Mouse (Mus musculus) layer of hippocampus, adult 9-11 months (tissue): ENCODE data around the gene Cdc26.

Experiments used
- DNase-seq: peaks from one replicate; pipeline ENCODE4 v3.0.0; 2022

Cdc26 gene

DNA sequence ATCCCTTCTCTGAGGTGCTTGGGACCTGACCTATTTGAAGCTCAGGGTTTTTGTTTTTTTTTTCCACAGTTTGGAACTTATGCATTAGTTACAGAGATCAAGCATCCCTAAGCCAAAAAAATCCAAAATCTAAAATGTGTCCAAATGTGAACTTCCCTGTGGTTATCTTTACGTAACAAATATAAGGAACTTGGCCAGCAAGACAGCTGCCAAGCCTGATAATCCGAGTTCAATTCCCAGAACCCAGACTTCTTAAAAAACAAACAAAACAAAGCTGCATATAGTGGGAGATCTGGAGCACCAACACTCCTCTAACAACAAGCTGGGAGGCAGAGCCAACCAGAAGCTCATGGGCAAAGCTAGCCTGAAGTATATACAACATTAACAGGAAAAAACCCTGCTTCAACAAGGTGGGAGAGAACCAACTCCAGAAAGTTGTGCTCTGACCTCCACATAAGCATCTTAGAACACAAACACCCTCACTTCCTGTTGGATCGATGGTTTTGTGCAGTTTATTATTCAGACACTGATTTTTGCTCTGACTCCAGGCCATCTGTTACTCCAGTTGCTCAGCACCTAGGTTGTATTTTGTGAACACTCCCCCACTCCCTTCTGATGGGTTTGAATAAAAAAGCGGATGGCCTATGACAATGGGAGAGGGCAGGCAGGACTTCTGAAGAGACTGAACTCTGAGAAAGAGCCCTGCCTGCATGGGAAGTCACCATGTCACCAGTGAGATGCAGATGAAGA lies 10.7 kb downstream of the Cdc26 start:
- DNase-seq: peak; percentile 48

DNA sequence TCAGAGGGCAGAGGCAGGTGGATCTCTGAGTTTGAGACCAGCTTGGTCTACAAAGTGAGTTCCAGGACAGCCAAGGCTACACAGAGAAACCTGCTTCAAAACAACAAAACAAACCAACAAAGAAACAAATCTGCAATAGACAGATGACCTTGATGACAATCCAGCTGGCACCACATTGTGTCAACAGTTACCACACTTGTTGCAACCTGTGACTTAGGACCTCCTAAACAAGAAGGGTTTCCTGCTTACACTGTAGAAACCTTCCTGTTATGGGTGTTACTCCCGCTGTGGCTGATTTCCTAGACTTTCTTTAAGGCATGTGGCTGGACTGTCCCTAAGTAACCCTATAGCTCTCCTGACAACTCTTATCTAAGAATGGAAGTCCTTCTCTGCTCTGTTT lies 12.6 kb downstream of the Cdc26 start:
- no peak for DNase-seq

DNA sequence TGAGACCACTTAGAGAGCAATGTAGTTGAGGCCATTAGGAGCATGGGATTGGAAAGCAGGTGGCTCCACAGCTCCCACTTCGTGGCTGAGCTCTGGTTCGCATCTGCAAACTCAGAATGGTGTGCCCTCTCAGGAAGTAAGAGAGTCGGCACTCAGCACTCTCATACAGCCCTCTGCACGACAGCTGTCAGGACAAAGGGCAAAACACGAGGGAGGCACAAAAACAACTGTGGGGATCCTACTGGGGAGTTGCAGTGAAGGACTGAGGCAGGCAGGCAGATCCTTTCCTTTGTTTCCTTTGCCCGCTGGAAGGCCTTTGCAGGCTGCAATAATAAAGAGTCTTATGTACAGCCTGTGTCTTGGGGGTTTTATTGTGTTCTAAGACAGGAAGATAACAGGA lies 15.0 kb downstream of the Cdc26 start:
- no peak for DNase-seq

DNA sequence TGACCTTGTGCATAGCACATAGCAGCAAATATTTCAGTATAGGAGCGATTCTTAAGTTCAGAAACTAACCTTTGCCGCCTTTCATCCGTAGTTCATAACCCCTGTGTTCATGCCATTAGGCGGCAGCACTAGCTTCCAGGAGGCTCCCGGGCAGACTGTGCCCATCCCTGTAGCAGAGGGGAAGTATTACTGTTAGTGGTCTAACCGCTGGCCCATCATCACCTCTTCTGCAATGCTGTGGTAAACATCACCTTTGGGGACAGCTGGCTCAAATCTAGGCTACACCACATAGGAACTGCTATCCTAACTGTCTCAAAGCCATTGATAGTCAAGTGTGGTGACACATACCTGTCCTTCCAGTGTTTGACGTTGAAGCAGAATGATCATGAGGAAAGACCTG lies 16.6 kb downstream of the Cdc26 start:
- DNase-seq: no peak

DNA sequence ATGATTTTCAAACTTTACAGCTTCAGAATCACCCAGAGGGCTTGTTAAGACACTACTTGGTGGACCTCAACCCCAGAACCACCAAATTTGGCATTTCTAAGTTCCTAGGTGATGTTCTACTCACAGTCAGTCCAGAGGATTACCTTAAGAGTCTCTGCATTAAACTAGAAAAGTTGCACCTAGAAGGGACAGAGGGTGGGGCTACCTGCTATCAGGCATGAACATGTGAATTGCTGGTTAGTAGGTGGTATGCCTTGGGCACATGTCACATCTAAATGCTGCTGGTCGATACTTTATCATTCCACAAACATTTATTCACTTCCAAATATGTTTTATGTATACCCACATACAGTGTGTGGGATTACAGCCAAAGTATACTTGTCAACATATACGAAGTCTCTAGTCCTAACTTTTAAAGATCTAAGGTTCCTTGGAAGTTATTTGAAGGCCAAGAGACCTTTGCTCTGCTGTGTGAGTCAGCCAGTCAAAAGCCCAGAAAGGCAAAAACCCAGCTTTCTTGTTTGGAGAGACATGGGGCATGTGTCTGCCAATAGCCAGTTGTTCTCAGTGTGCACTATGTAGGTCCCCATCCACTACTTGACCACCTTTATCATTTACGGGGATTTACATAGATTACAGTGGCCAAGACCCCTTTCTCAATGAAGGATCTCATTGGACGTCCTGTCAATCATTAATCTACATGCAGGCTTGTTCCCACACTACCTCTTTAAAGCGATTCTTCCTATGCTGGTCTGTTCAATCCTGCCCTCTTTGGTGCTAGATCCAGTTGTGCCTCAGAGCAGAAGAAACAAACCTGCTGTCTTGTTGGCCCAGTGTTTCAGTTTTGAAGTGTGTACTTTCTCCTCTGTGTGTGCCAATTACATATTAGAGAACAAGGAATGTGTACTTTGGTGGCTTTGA lies 18.6 kb downstream of the Cdc26 start:
- no peak for DNase-seq

DNA sequence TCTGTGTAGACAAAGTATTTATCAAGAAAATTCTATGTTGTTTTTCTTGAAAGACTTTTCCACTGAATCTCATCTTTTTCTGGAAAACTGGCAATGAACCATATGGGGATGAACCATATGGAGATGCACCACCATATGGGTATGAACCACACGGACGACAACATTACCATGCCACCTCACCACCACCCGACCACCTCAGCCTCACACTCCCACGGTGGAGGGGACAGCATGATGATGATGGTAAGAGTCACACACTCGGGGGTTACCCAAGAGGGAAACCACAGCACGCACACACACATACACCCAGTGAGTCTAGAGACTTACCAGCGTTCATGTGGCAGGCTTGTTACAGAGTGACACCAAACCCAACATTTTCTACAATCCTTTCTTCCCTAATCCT lies 23.0 kb downstream of the Cdc26 start:
- no peak for DNase-seq

DNA sequence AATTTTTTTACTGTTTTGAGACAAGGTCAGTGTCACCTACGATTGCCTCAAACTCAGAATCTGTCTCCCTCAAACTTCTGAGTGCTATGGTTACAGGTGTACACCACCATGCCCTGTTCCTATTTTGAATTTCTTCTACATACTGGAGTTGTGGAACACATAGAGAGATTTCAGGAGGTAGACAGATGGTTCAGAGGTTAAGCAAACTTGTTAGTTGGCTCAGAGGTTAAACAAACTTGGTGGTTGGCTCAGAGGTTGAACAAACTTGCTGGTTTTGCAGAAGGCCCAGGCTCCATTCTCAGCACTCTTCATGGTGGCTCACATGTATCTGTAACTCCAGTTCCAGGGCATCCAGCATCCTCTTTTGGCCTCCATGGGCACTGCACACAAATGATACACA lies 24.3 kb downstream of the Cdc26 start:
- DNase-seq: no peak

DNA sequence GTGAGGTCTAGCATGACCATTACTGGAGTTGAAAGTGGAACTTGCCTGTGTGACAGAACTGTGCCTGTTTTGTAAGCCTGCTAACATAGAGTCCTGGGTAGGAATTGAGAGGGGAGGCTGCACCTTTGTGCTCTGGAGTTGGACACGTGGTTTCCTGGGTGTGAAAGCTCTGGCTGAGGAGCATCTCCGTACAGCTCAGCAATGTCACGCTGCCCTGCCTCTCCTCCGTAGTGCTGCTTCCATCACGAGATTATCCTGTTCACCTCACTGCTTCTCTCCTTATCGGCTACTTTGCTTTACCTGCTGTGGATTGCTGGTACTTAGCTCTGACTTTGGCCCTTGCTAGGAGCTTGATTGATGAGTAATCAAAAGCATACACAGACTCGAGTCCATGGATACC lies 24.7 kb downstream of the Cdc26 start:
- DNase-seq: no peak

DNA sequence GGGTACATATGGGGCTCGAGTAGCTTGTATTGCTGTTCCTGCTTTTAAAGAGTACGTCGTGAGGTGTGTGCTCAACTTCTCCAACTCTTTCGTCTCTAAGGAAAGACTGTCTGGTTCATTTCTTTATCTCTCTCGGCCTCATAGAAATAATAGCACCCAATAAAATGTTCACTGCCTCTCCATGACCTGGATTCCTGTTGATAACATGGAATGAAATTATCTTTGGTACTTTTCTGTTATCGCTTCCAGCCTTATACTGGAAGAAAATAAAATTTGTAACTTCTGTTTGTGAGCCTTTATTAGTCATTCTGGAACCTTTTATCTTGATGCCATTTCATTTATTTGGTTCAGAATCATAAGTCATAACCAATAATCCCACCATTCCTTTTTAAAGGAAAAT lies 25.2 kb downstream of the Cdc26 start:
- DNase-seq: no peak

DNA sequence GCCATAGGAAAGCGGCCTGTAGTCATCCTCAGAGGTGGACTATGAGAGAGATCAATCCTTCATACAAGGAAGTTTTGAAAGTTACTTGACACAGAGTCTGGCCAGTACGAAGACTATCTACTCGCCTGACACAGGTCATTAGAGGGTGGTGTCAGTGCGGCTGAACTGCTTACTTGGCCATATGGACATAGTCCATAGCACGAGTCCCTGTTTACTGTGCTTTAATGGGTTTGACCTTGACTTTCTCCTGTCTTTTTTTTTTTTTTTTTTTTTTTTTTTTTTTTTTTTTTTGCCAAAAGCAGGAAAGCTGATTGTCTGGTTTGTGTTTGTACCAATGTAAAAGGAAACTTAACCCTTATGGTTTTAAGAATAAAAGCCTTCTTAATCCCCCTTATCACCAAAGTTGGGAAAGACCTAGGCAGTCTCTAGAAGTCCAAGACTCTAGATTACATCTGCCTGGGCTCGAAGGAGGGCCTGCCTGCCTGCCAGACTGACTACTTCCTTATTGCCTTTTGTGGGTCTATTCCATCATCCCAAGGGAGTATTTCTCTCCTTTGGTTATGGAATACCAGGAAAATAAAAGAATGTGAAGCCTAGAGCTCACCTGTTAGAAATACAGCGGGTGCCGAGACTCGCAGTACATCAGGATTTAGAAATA lies 28.6 kb downstream of the Cdc26 start:
- no peak for DNase-seq

DNA sequence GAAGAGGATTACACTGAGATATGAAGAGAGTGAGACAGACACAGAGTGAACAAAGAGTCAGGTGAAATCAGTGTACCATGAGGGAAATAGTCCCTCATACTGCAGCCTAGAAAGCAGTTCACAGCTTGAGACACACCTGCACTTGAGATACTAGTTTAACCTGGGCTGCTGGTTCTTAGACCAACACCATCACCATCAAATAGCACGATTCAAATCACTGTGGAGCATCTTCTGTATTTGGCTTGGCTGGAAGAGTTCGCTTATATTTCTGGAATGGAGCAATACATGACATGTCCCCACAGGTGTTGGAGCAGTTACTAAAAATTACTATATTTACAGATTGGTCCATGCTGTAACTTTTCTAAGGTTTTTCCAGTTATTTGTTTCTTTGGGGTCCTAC lies 32.3 kb downstream of the Cdc26 start:
- DNase-seq: no peak

DNA sequence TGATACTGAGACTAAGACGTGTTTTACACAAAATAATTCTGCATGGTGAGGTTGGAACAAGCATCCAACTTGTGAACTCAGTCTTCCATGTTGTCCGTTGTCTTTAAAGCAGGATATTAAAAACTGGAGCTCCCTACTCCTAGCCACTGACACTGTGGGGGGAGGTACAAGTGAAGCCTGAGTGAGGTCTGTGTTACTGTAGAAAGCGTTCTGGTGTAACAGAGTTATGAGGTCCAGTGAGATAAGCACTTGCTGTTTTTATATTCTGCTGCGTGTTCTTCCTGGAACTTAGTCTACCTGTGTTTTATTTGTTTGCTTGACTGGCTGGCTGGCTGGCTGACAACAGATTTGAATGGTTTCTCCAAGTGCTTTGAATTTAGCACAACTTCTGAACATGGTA lies 34.1 kb downstream of the Cdc26 start:
- no peak for DNase-seq

DNA sequence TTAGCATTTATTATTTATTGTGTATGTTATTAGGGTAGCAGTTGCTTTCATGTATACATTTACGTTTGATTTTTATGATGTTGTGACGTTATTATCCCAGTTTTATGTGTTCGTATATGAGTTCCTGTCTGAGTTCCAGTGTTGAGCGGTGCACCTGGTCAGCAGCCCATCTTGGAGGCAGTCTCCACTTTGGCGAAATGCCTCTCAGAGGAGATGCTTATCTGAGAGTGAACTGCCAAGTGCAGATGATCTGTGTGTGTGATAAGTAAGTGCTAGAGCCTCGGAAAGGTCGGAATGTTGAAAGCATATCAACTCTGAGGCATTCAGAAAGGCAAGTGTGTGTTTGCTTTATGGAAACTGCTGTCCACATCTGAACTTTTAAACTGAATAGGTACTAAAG lies 34.8 kb downstream of the Cdc26 start:
- no peak for DNase-seq

DNA sequence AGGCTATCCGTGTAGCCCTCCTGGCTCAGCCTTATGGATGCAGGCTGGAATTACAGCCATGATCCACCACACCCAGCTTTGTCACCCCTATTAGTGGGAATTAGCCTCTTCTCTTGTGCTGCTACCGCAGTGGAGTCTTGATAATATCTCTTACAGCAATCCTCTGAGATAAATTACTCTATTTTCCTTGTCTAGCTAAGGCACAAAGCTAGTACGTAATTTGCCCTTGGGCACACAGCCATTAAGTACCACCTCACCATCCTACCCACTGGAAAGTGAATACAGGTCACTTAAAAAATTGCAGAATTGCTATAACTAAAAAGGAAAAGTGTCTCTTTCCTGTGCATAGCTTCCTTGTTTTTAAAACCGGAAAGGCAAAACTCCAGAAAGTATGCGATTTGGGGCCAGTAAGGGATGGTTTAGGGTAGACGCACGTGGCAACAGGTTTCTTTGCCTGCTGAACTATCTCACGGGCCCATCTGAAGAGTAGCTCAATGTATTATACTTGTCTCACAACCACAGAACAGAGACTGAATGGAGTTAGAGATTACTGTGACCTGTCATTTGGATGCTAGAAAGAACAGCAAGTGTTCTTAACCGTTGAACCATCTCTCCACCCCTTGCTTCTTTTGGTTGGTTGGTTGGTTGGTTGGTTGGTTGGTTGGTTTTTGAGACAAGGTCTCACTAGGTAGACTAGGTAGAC lies 35.5 kb downstream of the Cdc26 start:
- no peak for DNase-seq

DNA sequence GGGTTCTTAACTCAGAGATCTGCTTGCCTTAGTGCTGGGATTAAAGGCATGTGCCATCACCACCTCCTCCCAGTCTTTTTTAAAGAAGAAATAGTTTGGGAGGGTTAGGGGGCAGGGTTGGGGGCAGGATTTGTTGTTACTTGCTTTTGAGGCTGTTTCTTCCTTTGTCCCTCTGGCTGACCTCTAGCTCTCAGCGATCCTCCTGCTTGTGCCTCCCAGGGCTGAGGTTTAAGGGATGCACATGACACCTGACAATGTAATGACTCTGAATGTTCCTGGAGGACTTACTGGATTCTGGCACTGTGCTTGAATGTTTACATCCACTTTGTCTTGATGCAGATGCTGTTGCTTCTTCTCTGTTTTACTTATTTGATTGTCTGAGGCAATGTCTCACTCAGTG lies 36.0 kb downstream of the Cdc26 start:
- DNase-seq: no peak

DNA sequence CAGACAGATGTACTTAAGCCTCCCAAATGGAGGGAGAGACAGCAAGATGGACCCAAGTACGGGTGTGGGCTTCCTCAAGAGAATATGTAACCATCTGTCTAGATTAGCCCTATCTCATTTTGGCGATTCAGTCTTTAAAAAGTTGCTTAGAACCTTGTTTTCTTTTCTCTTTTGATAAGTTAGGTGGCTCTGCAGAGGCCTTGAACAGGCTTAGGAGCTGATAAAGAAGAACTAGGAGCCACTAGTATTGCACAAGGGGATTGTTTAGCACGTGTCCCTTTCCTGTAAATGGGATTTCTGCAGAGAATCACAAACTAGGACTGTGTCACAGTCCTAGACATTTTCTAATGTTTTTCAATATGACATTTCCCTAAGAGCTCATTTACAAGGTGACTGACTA lies 39.4 kb downstream of the Cdc26 start:
- DNase-seq: no peak

DNA sequence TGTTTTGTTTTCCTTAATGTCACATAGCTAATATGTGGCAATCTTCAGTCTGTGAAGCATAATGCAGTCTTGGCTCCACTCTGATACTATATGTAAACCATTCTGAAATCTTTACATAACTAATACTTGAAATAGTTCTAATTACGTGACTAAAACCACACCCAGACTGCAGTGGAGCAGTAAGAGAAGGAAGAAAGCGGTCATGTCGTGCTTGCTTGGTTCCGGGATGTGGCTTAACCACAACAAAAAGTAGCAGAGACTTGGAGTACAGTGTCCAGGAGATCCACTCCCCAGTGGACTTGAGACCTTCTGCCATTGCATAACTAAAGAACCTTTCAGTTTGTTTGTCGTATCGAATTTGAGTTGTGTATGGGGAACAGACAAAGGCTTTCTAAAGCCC lies 40.9 kb downstream of the Cdc26 start:
- no peak for DNase-seq

DNA sequence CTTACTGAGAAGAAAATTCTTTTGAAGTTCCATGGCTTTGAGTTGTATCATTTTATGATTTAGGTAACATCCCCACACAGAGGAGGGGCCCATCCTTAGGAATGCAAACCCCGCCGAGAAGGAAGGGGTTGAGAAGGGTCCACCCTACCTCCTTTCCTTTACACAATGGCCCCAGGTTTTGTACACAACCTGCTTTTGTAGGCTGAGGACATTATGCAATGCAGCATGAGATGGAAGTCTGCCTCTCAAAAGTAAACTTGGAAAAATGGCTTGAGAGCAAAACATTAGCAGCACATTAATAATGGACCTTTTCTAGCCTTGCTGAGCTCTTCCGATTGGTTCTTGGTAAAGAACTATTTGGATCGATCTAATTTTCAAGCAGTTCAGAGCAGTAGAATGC lies 42.2 kb downstream of the Cdc26 start:
- no peak for DNase-seq

DNA sequence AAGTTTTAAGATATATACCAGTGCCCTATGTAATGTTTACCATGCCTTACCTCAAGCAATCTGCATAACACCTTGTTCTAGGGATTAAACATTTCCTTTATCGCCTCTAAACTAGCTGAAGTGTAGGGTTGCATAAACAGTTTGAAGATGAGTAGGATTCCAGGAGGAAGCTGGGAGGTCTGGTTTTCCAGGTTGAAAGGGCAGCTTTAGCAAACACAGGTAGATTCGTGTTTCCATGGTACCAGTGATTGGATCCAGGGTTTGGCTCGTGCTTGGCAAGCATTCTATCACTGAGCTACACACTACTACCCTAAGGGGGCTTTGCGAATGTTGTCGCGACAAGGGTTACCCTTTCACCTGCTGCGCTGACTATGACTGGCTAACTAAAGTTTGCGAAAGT lies 44.1 kb downstream of the Cdc26 start:
- DNase-seq: no peak

DNA sequence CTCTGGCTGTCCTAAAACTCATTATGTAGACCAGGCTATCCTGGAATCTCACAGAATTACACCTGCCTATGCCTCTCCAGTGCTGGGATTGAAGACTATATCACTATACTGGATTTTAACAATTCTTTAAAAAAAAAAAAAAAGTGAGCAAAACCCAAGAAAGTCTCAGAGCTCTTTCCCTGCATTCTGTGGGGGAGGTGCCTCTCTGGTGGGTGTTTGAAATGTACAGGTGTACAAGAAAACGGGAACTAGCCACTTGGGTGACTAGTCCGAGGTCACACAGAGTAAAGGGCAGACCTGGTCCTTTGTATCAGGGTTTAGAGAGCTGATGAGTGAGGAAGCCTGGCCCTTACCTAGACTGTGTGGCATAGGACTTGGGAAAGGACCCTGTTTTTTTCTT lies 46.0 kb downstream of the Cdc26 start:
- no peak for DNase-seq

DNA sequence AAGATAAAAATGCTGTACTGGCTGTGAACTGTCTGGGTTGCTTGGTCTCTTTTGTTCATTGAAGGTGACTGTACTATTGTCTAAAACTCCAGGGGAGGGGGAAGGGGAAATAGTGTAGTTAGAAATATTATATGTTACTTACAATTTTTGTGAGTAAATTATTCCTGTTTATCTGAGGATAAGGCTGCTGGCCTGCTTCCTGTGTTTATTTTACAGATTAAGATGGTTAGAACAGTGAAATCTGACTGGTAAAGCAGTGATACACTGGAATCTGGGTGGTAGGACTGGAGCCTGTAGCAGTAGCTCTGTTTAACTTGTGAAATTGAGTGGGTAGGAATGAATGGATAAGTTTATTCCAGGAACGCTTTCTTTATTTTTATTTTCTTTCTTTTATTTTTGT lies 46.4 kb downstream of the Cdc26 start:
- no peak for DNase-seq

DNA sequence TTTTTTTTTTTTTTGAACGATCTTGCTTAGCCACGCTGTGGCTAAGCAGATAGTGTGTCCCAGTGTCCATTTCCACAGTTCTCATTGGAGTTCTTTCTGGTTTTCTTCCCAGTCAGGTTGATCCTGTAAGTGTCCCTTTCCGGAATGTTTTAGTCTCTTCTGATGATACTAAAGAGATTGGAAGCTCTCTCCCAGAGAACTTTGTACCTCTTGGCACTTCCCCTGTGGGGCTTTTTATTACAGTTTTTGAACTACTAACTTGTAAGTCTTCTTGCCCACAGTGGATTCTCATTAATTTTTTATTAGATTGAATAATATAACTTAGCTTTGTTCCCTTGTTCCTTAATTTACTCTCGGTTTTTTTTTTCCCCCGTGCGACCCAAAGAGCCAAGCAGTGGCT lies 46.9 kb downstream of the Cdc26 start:
- no peak for DNase-seq

DNA sequence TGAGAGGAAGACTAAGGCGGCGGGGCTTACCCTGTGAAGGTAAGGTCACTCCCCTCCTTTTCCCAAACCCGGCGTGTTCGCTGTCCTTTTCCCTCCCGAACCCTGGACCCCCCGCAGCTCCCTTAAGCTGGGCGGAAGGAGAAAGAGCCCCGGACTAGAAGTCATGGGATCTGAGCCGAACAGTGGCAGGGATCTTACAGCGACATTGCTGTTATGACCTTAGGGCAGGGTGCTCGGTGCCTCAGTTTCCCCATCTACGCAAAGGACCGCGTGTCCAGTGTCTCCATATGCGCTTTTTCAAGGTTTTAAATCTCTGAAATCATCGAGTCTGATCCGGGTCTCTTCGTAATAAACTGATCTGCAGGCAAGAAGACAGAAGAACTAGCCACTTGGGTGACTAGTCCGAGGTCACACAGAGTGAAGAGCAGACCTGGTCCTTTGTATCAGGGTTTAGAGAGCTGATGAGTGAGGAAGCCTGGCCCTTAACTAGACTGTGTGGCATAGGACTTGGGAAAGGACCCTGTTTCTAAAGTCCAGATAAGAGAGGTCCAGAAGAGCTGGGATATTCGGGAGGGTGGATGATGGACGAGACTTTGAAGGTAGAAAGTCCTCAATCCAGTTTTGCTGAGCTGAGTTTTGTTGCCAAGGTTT lies 47.5 kb downstream of the Cdc26 start:
- DNase-seq: no peak
